Mouse (Mus musculus): ENCODE measurements around the gene Ugt1a1.
"Not testable (repeated sequence)": the region's sequence is repeated elsewhere in the genome, so short reads cannot be mapped to it uniquely, and the experiment has no call there.

The Ugt1a1 gene

GRCm38 (mm10) chr1:88218591-88218990, 6.8 kb downstream of the Ugt1a1 start:
- DNase-seq (ENCODE audit: low spot score), result no peak

GRCm38 (mm10) chr1:88219054-88219453, 7.3 kb downstream of the Ugt1a1 start:
- DNase-seq (ENCODE audit: low spot score), result no peak

- DNase-seq (ENCODE audit: low spot score), result no peak
Observed at GRCm38 (mm10) chr1:88220336-88220735, 8.6 kb downstream of the Ugt1a1 start.

- DNase-seq (ENCODE audit: low spot score), result no peak
Observed at GRCm38 (mm10) chr1:88222216-88222615, 10.5 kb downstream of the Ugt1a1 start.

GRCm38 (mm10) chr1:88223011-88223515, 11.3 kb downstream of the Ugt1a1 start:
- DNase-seq (ENCODE audit: low spot score), result not testable (repeated sequence)

GRCm38 (mm10) chr1:88223591-88223990, 11.8 kb downstream of the Ugt1a1 start:
- DNase-seq (ENCODE audit: low spot score), result no peak

- DNase-seq (ENCODE audit: low spot score), result no peak
Observed at GRCm38 (mm10) chr1:88224029-88224776, 12.4 kb downstream of the Ugt1a1 start.

- not testable (repeated sequence) for DNase-seq (ENCODE audit: low spot score)
Observed at GRCm38 (mm10) chr1:88225301-88225700, 13.5 kb downstream of the Ugt1a1 start.

- DNase-seq (ENCODE audit: low spot score), result no peak
Observed at GRCm38 (mm10) chr1:88225741-88226140, 14.0 kb downstream of the Ugt1a1 start.

GRCm38 (mm10) chr1:88226670-88227379, 15.1 kb downstream of the Ugt1a1 start, which contains the start of gene Mroh2a:
Mroh2a (plus strand) TSS chr1:88226986.
- DNase-seq (ENCODE audit: low spot score), result no peak

GRCm38 (mm10) chr1:88227482-88227881, 15.7 kb downstream of the Ugt1a1 start:
- no peak for DNase-seq (ENCODE audit: low spot score)

DNA sequence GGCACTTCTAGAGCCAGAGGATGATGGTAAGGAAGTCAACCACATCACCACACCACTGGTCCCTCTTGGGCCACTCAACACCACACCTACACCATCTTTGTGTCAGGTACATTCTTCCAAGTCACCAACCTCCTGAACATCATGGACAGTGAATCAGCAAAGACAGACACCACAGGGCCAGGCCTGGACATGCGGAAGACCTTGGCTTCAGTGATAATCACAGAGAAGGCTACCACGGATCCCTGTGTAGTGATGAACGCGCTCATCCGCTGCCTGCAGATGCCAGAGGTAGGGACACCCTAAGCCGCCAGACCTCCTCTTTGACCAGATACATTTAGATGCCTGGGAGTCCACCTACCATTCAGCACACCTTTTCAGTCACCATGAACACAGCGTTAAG, 16.4 kb downstream of the Ugt1a1 start:
- DNase-seq (ENCODE audit: low spot score), result no peak

- DNase-seq (ENCODE audit: low spot score), result no peak
Observed at GRCm38 (mm10) chr1:88229566-88229965, 17.8 kb downstream of the Ugt1a1 start.

DNA sequence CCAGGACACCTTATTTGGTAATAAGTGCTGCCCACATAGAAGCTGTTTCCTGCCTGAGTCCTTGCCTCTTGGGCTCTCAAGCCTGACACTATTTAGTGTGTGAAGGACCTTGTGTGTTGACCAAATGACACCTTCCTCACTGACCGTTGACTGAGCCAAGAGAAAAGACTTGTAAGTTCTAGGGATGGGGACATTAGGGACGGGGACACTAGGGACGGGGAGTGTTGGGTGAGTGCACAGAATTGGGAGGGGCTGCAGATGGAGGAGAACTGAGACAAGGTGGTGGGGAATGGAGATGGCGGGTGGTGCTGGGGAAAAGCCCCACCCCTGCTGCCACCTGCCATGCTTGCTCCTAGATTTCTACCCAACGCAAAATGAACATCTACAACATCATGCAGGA, 18.2 kb downstream of the Ugt1a1 start:
- DNase-seq (ENCODE audit: low spot score), result no peak

GRCm38 (mm10) chr1:88230421-88230820, 18.7 kb downstream of the Ugt1a1 start:
- no peak for DNase-seq (ENCODE audit: low spot score)

- DNase-seq (ENCODE audit: low spot score), result no peak
Observed at GRCm38 (mm10) chr1:88230981-88231802, 19.4 kb downstream of the Ugt1a1 start.

GRCm38 (mm10) chr1:88231803-88232499, 20.2 kb downstream of the Ugt1a1 start:
- DNase-seq (ENCODE audit: low spot score), result no peak

DNA sequence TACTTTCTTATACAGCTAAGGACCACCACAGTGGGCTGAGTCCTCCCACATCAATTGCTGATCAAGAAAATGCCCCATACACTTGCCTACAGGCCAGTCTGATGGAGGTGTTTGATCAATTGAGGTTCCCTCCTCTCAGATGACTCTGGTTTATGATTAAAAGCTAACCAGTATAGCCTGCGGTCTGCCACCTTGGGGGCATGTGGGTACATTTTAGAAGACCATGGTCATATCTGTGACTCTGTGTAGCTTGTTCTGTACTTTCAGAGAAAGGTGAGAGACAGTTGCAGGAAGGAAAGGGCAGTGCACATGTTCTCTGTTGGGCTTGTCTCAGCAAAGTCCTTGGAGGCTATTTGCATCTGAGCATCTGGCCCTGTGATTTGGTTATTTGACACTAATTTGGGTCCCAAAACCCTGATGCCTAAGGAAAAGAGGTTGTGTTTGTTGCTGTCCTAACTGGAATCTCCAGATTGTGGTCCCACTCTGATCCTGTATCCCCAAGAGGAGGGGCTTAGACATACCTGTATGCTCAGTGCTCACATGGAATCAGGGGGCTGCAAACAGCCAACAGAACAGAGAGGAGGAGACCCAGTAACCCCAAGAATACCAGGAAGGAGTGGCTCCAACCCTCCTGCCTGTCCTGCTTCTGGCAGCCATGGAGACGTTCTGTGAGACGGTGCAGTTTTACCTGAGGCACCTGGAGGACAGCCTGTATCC, 21.1 kb downstream of the Ugt1a1 start:
- no peak for DNase-seq (ENCODE audit: low spot score)

GRCm38 (mm10) chr1:88233421-88234247, 21.9 kb downstream of the Ugt1a1 start:
- no peak for DNase-seq (ENCODE audit: low spot score)

DNA sequence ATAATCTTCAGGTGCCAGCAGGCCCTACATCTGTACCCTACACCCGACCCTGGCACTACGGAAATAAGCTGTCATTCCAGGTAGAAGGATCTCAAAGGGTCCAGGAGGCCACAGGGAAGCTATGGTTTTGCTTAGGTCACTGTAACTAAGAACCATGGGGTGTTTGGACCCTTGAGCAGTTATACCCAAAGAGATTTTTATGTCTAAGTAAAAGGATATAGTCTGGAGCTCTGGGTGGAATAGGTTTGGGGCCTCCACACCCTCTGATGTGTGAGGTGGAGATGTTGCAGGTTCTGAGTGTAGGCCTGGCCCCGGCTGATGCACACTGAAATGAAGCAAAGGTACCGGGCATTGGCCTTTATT, 22.5 kb downstream of the Ugt1a1 start:
- DNase-seq (ENCODE audit: low spot score), result no peak
